Mouse (Mus musculus) testis, postnatal 10 days (tissue): ENCODE data around the gene Leo1.
"Not testable (repeated sequence)": the region's sequence is repeated elsewhere in the genome, so short reads cannot be mapped to it uniquely, and the experiment has no call there.

Experiments used
- DNase-seq: peaks from one replicate; pipeline ENCODE4 v3.0.0; 2021; ENCODE audit warnings: low spot score

Leo1 gene

GRCm38 (mm10) chr9:75427366-75428273 lies 13.7 kb upstream of the Leo1 start:
- no peak for DNase-seq

GRCm38 (mm10) chr9:75428274-75428600 lies 13.1 kb upstream of the Leo1 start:
- no peak for DNase-seq

GRCm38 (mm10) chr9:75429040-75429439 lies 12.3 kb upstream of the Leo1 start:
- no peak for DNase-seq

- DNase-seq = no peak
Observed at GRCm38 (mm10) chr9:75429657-75430056, 11.7 kb upstream of the Leo1 start.

- peak; percentile 55 for DNase-seq
Observed at GRCm38 (mm10) chr9:75430822-75431621, 10.3 kb upstream of the Leo1 start.

- no peak for DNase-seq
Observed at GRCm38 (mm10) chr9:75432694-75433093, 8.6 kb upstream of the Leo1 start.

- peak; percentile 51 for DNase-seq
Observed at GRCm38 (mm10) chr9:75434172-75434793, 7.0 kb upstream of the Leo1 start.

GRCm38 (mm10) chr9:75434872-75435271 lies 6.5 kb upstream of the Leo1 start:
- DNase-seq = no peak

GRCm38 (mm10) chr9:75435291-75435690 lies 6.0 kb upstream of the Leo1 start:
- no peak for DNase-seq

- DNase-seq = peak; percentile 79
Observed at GRCm38 (mm10) chr9:75435918-75436317, 5.4 kb upstream of the Leo1 start.

GRCm38 (mm10) chr9:75437653-75438385 lies 3.5 kb upstream of the Leo1 start:
- DNase-seq = no peak

- peak; percentile 79 for DNase-seq
Observed at GRCm38 (mm10) chr9:75441691-75442131, 387 bp downstream of the Leo1 start.

GRCm38 (mm10) chr9:75444981-75445380 lies 3.7 kb downstream of the Leo1 start:
- no peak for DNase-seq

- not testable (repeated sequence) for DNase-seq
Observed at GRCm38 (mm10) chr9:75446574-75446973, 5.2 kb downstream of the Leo1 start.

- DNase-seq = no peak
Observed at GRCm38 (mm10) chr9:75448021-75448420, 6.7 kb downstream of the Leo1 start.

GRCm38 (mm10) chr9:75453994-75454393 lies 12.7 kb downstream of the Leo1 start:
- DNase-seq = no peak

- no peak for DNase-seq
Observed at GRCm38 (mm10) chr9:75455684-75456083, 14.4 kb downstream of the Leo1 start.

- DNase-seq = no peak
Observed at GRCm38 (mm10) chr9:75463050-75463660, 21.8 kb downstream of the Leo1 start.

GRCm38 (mm10) chr9:75465856-75466255 lies 24.5 kb downstream of the Leo1 start:
- no peak for DNase-seq

- no peak for DNase-seq
Observed at GRCm38 (mm10) chr9:75466641-75467040, 25.3 kb downstream of the Leo1 start.

- no peak for DNase-seq
Observed at GRCm38 (mm10) chr9:75467581-75467980, 26.3 kb downstream of the Leo1 start.
